Mouse (Mus musculus): Measurements from ENCODE around the gene Pias3. TPM values are rescaled to one million over a fixed set of nuclear protein-coding genes. Genes with fewer than 3 reads are reported as not detected.

The Pias3 gene
- polyA plus RNA-seq, 1 experiment from 2014 or later = 6.1 TPM

DNA sequence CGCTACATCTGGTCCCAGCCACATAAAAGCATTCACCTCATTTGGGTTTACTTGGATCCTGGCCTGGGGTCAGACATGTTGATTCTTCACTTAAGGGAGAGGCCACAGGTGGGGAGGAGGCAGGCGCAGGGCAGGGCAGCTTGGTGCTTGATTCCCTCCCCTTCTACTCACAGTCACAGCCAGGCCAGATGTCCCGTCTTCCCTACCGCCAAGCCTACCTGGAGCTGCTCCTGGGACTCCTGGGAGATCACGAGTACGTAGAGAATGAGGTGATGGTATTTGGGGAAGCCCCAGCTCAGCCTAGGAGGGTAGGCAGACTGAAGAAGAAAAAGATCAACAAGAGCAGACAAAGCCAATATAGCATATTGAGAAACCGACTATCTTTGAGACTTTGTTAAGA is 10.8 kb downstream of the Pias3 start:
- no peak overlapping the region for H3K4me3 ChIP-seq (replicated peaks)
- H3K4me1 ChIP-seq (replicated peaks) = peaks cover 8% of the 10 kb centered on the region
- H3K4me2 ChIP-seq = no peak overlapping the region
- peaks cover 19% of the 10 kb centered on the region for H3K27me3 ChIP-seq
- 68% methylated on average over 7 of the region's 7 CpGs for WGBS (ENCODE audit: insufficient replicate concordance)
- H3K9me3 ChIP-seq (replicated peaks) = no peaks in the 10 kb centered on the region
- no peak overlapping the region for H3K27ac ChIP-seq (replicated peaks)
- H3K36me3 ChIP-seq (replicated peaks) = peaks cover 43% of the 10 kb centered on the region
- H3K9ac ChIP-seq = no peak overlapping the region
- ATAC-seq (ENCODE audit: insufficient read depth) = no peak

GRCm38 (mm10) chr3:96707903-96708683 is 11.9 kb downstream of the Pias3 start, which contains the start of gene Nudt17:
Gene Nudt17, minus strand, starts transcription at chr3:96708562.
- H3K9ac ChIP-seq = peak within 1 kb of the TSS; percentile 25; the same call in 1 of the 2 replicates

DNA sequence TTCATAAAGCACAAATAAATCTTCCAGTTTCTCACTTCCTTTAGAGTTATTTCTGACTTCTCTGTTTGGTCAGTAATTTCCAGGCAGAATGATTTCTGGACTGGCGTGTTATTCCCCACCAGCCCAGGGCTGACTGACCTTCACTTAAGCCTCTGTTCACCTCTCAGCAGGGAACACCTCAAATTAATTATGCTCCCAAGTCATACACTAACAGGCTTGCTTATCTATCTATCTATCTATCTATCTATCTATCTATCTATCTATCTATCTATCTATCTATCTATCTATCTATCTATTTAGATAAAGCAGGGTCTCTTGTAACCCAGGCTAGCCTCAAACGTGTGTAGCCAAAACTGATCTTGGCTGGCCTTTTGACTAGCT is 12.5 kb downstream of the Pias3 start:
- no peaks in the 10 kb centered on the region for H3K9me3 ChIP-seq (replicated peaks)
- H3K9ac ChIP-seq = no peak overlapping the region; the same call in 1 of the 2 replicates
- H3K27me3 ChIP-seq = peaks cover 19% of the 10 kb centered on the region
- H3K4me2 ChIP-seq = peak overlapping the region; percentile 78
- H3K27ac ChIP-seq (replicated peaks) = no peak overlapping the region
- H3K4me3 ChIP-seq (replicated peaks) = no peak overlapping the region
- H3K36me3 ChIP-seq (replicated peaks) = peaks cover 51% of the 10 kb centered on the region
- no peak for ATAC-seq (ENCODE audit: insufficient read depth)
- WGBS (ENCODE audit: insufficient replicate concordance) = 54% methylated on average over 2 of the region's 2 CpGs
- peaks cover 8% of the 10 kb centered on the region for H3K4me1 ChIP-seq (replicated peaks)

More at GRCm38 (mm10) chr3:96707903-96708683, 11.9 kb downstream of the Pias3 start, which contains the start of gene Nudt17:
- peak within 1 kb of the TSS; percentile 48 for H3K4me3 ChIP-seq (replicated peaks)
- H3K36me3 ChIP-seq (replicated peaks) = peaks cover 50% of the 10 kb centered on the region
- no peaks in the 10 kb centered on the region for H3K9me3 ChIP-seq (replicated peaks)
- peak; percentile 69 for ATAC-seq (ENCODE audit: insufficient read depth)
- H3K4me1 ChIP-seq (replicated peaks) = peaks cover 8% of the 10 kb centered on the region
- H3K27ac ChIP-seq (replicated peaks) = no peak within 1 kb of the TSS
- WGBS (ENCODE audit: insufficient replicate concordance) = 4% methylated on average over 42 of the region's 42 CpGs
- H3K4me2 ChIP-seq = peak within 1 kb of the TSS; percentile 78
- peaks cover 19% of the 10 kb centered on the region for H3K27me3 ChIP-seq

- no peak overlapping the region for H3K4me3 ChIP-seq (replicated peaks)
- H3K9me3 ChIP-seq (replicated peaks) = no peaks in the 10 kb centered on the region
- H3K27me3 ChIP-seq = no peaks in the 10 kb centered on the region
- no peak overlapping the region for H3K9ac ChIP-seq
- H3K4me2 ChIP-seq = no peak overlapping the region
- 71% methylated on average over 5 of the region's 5 CpGs for WGBS (ENCODE audit: insufficient replicate concordance)
- H3K36me3 ChIP-seq (replicated peaks) = peaks cover 84% of the 10 kb centered on the region
- peaks cover 5% of the 10 kb centered on the region; the same call in 1 of the 2 replicates for H3K4me1 ChIP-seq (replicated peaks)
- no peak overlapping the region for H3K27ac ChIP-seq (replicated peaks)
- no peak for ATAC-seq (ENCODE audit: insufficient read depth)
These were observed 18.1 kb downstream of the Pias3 start for GRCm38 (mm10) chr3:96714286-96714685.

GRCm38 (mm10) chr3:96715854-96716253 is 19.7 kb downstream of the Pias3 start:
- peaks cover 80% of the 10 kb centered on the region for H3K36me3 ChIP-seq (replicated peaks)
- H3K4me1 ChIP-seq (replicated peaks) = peaks cover 5% of the 10 kb centered on the region; the same call in 1 of the 2 replicates
- no peak overlapping the region for H3K4me2 ChIP-seq
- WGBS (ENCODE audit: insufficient replicate concordance) = 28% methylated on average over 2 of the region's 2 CpGs
- H3K9ac ChIP-seq = no peak overlapping the region
- ATAC-seq (ENCODE audit: insufficient read depth) = no peak
- H3K4me3 ChIP-seq (replicated peaks) = no peak overlapping the region
- H3K27ac ChIP-seq (replicated peaks) = peak overlapping the region; percentile 53; the same call in 1 of the 2 replicates
- H3K9me3 ChIP-seq (replicated peaks) = no peaks in the 10 kb centered on the region
- no peaks in the 10 kb centered on the region for H3K27me3 ChIP-seq

GRCm38 (mm10) chr3:96719173-96719572 is 23.0 kb downstream of the Pias3 start:
- no peaks in the 10 kb centered on the region for H3K9me3 ChIP-seq (replicated peaks)
- WGBS (ENCODE audit: insufficient replicate concordance) = 58% methylated on average over 14 of the region's 14 CpGs

GRCm38 (mm10) chr3:96727343-96727827 is 31.2 kb downstream of the Pias3 start, which contains the start of the genes Polr3c and Rnf115:
Gene Polr3c, minus strand, starts transcription at chr3:96727628.
Gene Rnf115, plus strand, starts transcription at chr3:96727664.
- no peaks in the 10 kb centered on the region for H3K9me3 ChIP-seq (replicated peaks)
- peak within 1 kb of the TSS; percentile 94 for H3K9ac ChIP-seq
- peaks cover 44% of the 10 kb centered on the region for H3K4me1 ChIP-seq (replicated peaks)
- WGBS (ENCODE audit: insufficient replicate concordance) = 0% methylated on average over 52 of the region's 52 CpGs
- peak within 1 kb of the TSS; percentile 93 for H3K4me3 ChIP-seq (replicated peaks)
- H3K27ac ChIP-seq (replicated peaks) = peak within 1 kb of the TSS; percentile 88
- peaks cover 15% of the 10 kb centered on the region for H3K36me3 ChIP-seq (replicated peaks)
- peak; percentile 98 for ATAC-seq (ENCODE audit: insufficient read depth)
- no peaks in the 10 kb centered on the region for H3K27me3 ChIP-seq
- H3K4me2 ChIP-seq = peak within 1 kb of the TSS; percentile 81

More at GRCm38 (mm10) chr3:96719173-96719572, 23.0 kb downstream of the Pias3 start:
- Histone ChIP-seq H3K4me1 (replicated peaks) (peaks cover 19% of the 10 kb centered on the region), H3K9ac (no peak overlapping the region), H3K4me2 (no peak overlapping the region), H3K4me3 (replicated peaks) (no peak overlapping the region), H3K36me3 (replicated peaks) (peaks cover 78% of the 10 kb centered on the region), H3K27ac (replicated peaks) (no peak overlapping the region), H3K27me3 (no peaks in the 10 kb centered on the region)
- no peak for ATAC-seq (ENCODE audit: insufficient read depth)

DNA sequence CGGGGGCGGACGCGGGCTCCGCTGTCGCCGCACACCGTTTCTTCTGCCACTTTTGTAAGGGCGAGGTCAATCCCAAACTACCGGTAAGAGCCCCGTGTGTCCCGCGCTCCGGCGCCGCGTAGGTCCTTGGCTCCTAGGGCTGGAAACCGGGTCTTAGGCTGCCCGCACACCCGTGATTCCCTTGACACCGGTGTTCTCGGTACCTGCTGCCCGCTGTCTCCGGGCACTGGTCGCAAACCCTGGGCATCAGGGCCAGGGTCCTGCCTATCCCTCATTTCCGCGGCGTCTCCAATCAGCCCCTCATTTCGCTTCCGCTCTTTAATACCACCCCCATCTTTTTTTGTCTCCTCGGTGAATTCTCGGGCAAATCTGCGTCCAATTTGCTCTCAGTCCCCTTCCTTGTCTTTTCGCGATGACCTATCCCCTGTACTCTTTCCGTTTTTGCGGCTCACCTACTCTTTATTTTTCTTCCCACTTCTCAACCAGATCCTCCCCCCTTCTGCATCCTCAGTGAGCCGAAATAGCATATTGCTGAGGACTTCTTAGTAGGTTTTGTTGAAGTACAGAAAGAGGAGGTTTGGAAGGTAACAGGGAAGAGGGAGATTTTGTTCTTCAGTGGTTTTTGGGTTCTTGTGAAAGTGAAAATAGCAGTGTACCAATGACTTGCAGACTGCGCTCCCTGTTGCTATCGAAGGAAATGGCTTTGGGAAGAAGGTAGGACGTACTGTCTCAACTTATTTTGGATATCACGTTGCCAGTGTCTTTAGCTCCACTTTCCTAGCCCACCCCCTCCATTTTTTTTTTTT is 31.8 kb downstream of the Pias3 start:
- peak; percentile 35; the same call in 1 of the 2 replicates for ATAC-seq (ENCODE audit: insufficient read depth)
- H3K9ac ChIP-seq = peak overlapping the region; percentile 94
- peaks cover 39% of the 10 kb centered on the region for H3K4me1 ChIP-seq (replicated peaks)
- peak overlapping the region; percentile 81 for H3K4me2 ChIP-seq
- H3K4me3 ChIP-seq (replicated peaks) = peak overlapping the region; percentile 93
- peaks cover 9% of the 10 kb centered on the region for H3K36me3 ChIP-seq (replicated peaks)
- H3K27me3 ChIP-seq = no peaks in the 10 kb centered on the region
- no peaks in the 10 kb centered on the region for H3K9me3 ChIP-seq (replicated peaks)
- WGBS (ENCODE audit: insufficient replicate concordance) = under 1% methylated on average over 42 of the region's 42 CpGs
- H3K27ac ChIP-seq (replicated peaks) = peak overlapping the region; percentile 88

DNA sequence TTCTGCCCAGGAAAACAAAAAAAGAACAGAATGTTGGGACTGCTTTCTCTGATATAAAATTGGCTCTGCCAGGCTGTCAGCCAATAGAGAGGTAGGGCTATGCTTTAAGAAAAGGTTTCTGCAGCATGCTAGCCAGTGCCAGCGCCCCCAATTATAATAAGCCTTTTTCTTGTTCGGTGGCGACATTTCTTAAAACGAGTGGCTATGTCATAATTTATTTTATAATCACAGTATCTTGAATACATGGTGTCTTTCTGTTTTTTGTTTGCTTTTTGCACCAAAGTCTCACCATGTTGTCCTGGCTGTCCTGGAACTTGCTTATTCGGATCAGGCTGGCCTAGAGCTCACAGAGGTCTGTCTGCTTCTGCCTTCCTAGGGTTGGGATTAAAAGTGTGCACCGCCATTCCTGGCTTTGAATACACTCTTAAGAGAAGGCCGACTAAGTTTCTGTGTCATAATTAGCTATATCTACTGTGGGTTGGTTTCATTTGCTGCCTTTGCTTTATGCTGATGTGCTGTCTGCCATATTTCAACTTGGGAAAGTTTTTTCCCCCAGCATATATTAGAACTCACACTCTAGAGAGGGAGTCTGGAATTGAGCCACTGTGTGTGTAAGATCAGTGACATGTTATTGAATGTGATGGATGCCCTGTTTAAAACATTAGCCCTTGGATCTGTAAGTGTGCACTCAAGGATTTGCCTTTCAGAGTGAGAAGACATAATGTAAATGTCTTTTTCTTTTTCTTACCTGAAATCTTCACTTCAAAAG is 32.6 kb downstream of the Pias3 start:
- H3K27me3 ChIP-seq = no peaks in the 10 kb centered on the region
- peak overlapping the region; percentile 93 for H3K4me3 ChIP-seq (replicated peaks)
- ATAC-seq (ENCODE audit: insufficient read depth) = no peak
- H3K9ac ChIP-seq = peak overlapping the region; percentile 94
- 54% methylated on average over 7 of the region's 7 CpGs for WGBS (ENCODE audit: insufficient replicate concordance)
- H3K4me2 ChIP-seq = peak overlapping the region; percentile 81
- peak overlapping the region; percentile 88 for H3K27ac ChIP-seq (replicated peaks)
- peaks cover under 1% of the 10 kb centered on the region for H3K36me3 ChIP-seq (replicated peaks)
- no peaks in the 10 kb centered on the region for H3K9me3 ChIP-seq (replicated peaks)
- peaks cover 36% of the 10 kb centered on the region for H3K4me1 ChIP-seq (replicated peaks)

GRCm38 (mm10) chr3:96729403-96729784 is 33.2 kb downstream of the Pias3 start:
- H3K9me3 ChIP-seq (replicated peaks) = no peaks in the 10 kb centered on the region
- no peak overlapping the region for H3K9ac ChIP-seq
- H3K36me3 ChIP-seq (replicated peaks) = no peaks in the 10 kb centered on the region
- no peaks in the 10 kb centered on the region for H3K27me3 ChIP-seq
- peak overlapping the region; percentile 93; the same call in 1 of the 2 replicates for H3K4me3 ChIP-seq (replicated peaks)
- H3K4me2 ChIP-seq = peak overlapping the region; percentile 81; the same call in 1 of the 2 replicates
- WGBS (ENCODE audit: insufficient replicate concordance) = 39% methylated on average over 3 of the region's 3 CpGs
- no peak overlapping the region for H3K27ac ChIP-seq (replicated peaks)
- ATAC-seq (ENCODE audit: insufficient read depth) = no peak
- H3K4me1 ChIP-seq (replicated peaks) = peaks cover 41% of the 10 kb centered on the region

Data from liver, embryonic 15.5 days (tissue).